Mouse (Mus musculus): ENCODE measurements around the gene Gm11639. TPM values are rescaled to one million over a fixed set of nuclear protein-coding genes. Genes with fewer than 3 reads are reported as not detected.

Gene Gm11639
- polyA plus RNA-seq, 1 experiment: 0.01 TPM

- Histone ChIP-seq H3K4me3 (ENCODE audit: control insufficient read depth, insufficient read depth, low read length) (no peak overlapping the region), H3K27ac (ENCODE audit: control insufficient read depth, insufficient read depth, low read length) (no peak overlapping the region), H3K27me3 (ENCODE audit: control insufficient read depth, insufficient read depth, low read length) (no peaks in the 10 kb centered on the region), H3K36me3 (ENCODE audit: control insufficient read depth, insufficient read depth, low read length) (no peaks in the 10 kb centered on the region), H3K4me1 (replicated peaks; ENCODE audit: control insufficient read depth, insufficient read depth, low read length) (no peaks in the 10 kb centered on the region)
- 45% methylated on average over 6 of the region's 6 CpGs for WGBS
- TF ChIP-seq POLR2A (IDR thresholded peaks at IDR 0.05; ENCODE audit: control insufficient read depth, extremely low read depth, insufficient read depth, low read length, poor library complexity): no peak
- no peak for TF ChIP-seq CTCF (IDR thresholded peaks at IDR 0.05; ENCODE audit: borderline replicate concordance, control insufficient read depth, extremely low read depth, insufficient read depth, low read length, poor library complexity)
- no peak for DNase-seq
Measured at GRCm38 (mm10) chr11:104765762-104766161, 80.3 kb downstream of the Gm11639 start.

DNA sequence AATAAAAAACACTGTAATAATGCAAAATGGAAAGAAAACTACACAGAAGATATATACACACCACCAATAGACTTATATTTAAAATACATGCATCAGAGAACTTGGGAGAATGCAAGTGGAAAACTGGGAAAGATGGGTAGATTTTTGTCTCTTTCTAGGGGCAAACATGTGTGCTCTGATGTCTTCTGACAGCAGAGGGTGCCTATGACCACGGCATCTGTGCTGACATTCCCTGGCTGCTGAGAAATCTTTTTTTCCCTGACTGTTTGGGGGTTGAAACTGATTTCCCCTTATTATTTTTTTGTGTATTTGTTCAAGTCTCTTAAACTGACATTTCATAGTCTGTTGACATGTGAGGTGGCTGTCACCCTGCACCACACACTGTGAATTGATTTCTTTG lies 81.6 kb downstream of the Gm11639 start:
- 76% methylated on average over 1 of the region's 1 CpGs for WGBS
- no peaks in the 10 kb centered on the region for H3K27me3 ChIP-seq (ENCODE audit: control insufficient read depth, insufficient read depth, low read length)
- no peak overlapping the region for H3K27ac ChIP-seq (ENCODE audit: control insufficient read depth, insufficient read depth, low read length)
- no peak for DNase-seq
- TF ChIP-seq CTCF (IDR thresholded peaks at IDR 0.05; ENCODE audit: borderline replicate concordance, control insufficient read depth, extremely low read depth, insufficient read depth, low read length, poor library complexity): no peak
- H3K4me1 ChIP-seq (replicated peaks; ENCODE audit: control insufficient read depth, insufficient read depth, low read length): no peaks in the 10 kb centered on the region
- H3K36me3 ChIP-seq (ENCODE audit: control insufficient read depth, insufficient read depth, low read length): no peaks in the 10 kb centered on the region
- H3K4me3 ChIP-seq (ENCODE audit: control insufficient read depth, insufficient read depth, low read length): no peak overlapping the region

GRCm38 (mm10) chr11:104768072-104768471 lies 82.6 kb downstream of the Gm11639 start:
- no peak overlapping the region for H3K27ac ChIP-seq (ENCODE audit: control insufficient read depth, insufficient read depth, low read length)
- H3K27me3 ChIP-seq (ENCODE audit: control insufficient read depth, insufficient read depth, low read length): no peaks in the 10 kb centered on the region
- peak; percentile 37 for DNase-seq
- no peaks in the 10 kb centered on the region for H3K36me3 ChIP-seq (ENCODE audit: control insufficient read depth, insufficient read depth, low read length)
- no peak overlapping the region for H3K4me3 ChIP-seq (ENCODE audit: control insufficient read depth, insufficient read depth, low read length)
- TF ChIP-seq CTCF (IDR thresholded peaks at IDR 0.05; ENCODE audit: borderline replicate concordance, control insufficient read depth, extremely low read depth, insufficient read depth, low read length, poor library complexity) (no peak), POLR2A (IDR thresholded peaks at IDR 0.05; ENCODE audit: control insufficient read depth, extremely low read depth, insufficient read depth, low read length, poor library complexity) (no peak)
- H3K4me1 ChIP-seq (replicated peaks; ENCODE audit: control insufficient read depth, insufficient read depth, low read length): no peaks in the 10 kb centered on the region
- whole genome bisulfite sequencing: 16% methylated on average over 5 of the region's 5 CpGs

DNA sequence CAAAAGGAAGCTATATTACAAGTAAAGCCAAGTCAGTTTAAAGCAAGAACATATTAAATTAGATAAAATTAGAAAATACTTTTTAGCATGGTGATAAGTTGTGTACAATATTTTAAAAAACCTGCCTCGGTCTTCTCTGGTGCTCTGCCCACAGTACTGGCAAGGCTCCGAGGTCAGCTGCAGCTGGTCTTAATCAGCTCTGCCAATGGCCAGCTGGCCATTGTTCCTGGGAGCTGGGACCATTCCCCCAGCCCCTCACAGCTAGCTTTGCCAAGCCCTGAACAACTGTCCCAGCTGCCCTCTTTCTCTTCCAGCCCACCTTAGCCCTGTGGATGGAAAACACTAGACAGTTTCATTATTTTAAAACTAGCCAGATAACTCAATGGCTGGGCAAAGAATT lies 93.3 kb downstream of the Gm11639 start:
- WGBS: 96% methylated on average over 2 of the region's 2 CpGs
- Histone ChIP-seq H3K4me1 (replicated peaks; ENCODE audit: control insufficient read depth, insufficient read depth, low read length) (no peaks in the 10 kb centered on the region), H3K4me3 (ENCODE audit: control insufficient read depth, insufficient read depth, low read length) (no peak overlapping the region), H3K27me3 (ENCODE audit: control insufficient read depth, insufficient read depth, low read length) (no peaks in the 10 kb centered on the region), H3K27ac (ENCODE audit: control insufficient read depth, insufficient read depth, low read length) (no peak overlapping the region), H3K36me3 (ENCODE audit: control insufficient read depth, insufficient read depth, low read length) (no peaks in the 10 kb centered on the region)
- no peak for DNase-seq
- TF ChIP-seq POLR2A (IDR thresholded peaks at IDR 0.05; ENCODE audit: control insufficient read depth, extremely low read depth, insufficient read depth, low read length, poor library complexity) (no peak), CTCF (IDR thresholded peaks at IDR 0.05; ENCODE audit: borderline replicate concordance, control insufficient read depth, extremely low read depth, insufficient read depth, low read length, poor library complexity) (no peak)

DNA sequence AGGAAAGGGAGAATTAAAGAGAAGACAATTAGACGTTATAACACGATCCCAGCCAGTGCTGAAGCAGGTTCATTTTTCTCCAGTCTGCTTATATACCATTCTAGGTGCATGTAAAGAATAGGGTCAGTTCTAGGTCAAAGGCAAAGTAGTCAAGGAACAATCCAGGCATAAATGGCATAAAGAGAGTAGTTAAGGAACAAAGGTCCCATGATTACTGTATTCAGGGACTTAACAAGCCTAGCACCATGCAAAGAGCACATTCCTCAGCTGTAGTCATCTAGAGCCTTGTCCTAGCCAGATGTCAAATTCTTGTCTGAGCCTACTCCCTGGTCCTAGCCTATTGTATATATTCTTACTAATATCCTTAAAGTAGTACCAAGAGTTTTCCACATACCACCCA lies 259.2 kb downstream of the Gm11639 start:
- no peak overlapping the region for H3K27ac ChIP-seq (ENCODE audit: control insufficient read depth, insufficient read depth, low read length)
- TF ChIP-seq POLR2A (IDR thresholded peaks at IDR 0.05; ENCODE audit: control insufficient read depth, extremely low read depth, insufficient read depth, low read length, poor library complexity) (no peak), CTCF (IDR thresholded peaks at IDR 0.05; ENCODE audit: borderline replicate concordance, control insufficient read depth, extremely low read depth, insufficient read depth, low read length, poor library complexity) (no peak)
- H3K4me3 ChIP-seq (ENCODE audit: control insufficient read depth, insufficient read depth, low read length): no peak overlapping the region
- H3K36me3 ChIP-seq (ENCODE audit: control insufficient read depth, insufficient read depth, low read length): no peaks in the 10 kb centered on the region
- DNase-seq: no peak
- 90% methylated on average over 2 of the region's 2 CpGs for WGBS
- H3K27me3 ChIP-seq (ENCODE audit: control insufficient read depth, insufficient read depth, low read length): no peaks in the 10 kb centered on the region
- H3K4me1 ChIP-seq (replicated peaks; ENCODE audit: control insufficient read depth, insufficient read depth, low read length): no peaks in the 10 kb centered on the region

GRCm38 (mm10) chr11:104952349-104952748 lies 266.8 kb downstream of the Gm11639 start:
- TF ChIP-seq POLR2A (IDR thresholded peaks at IDR 0.05; ENCODE audit: control insufficient read depth, extremely low read depth, insufficient read depth, low read length, poor library complexity): no peak
- TF ChIP-seq CTCF (IDR thresholded peaks at IDR 0.05; ENCODE audit: borderline replicate concordance, control insufficient read depth, extremely low read depth, insufficient read depth, low read length, poor library complexity): no peak
- Histone ChIP-seq H3K36me3 (ENCODE audit: control insufficient read depth, insufficient read depth, low read length) (no peaks in the 10 kb centered on the region), H3K4me3 (ENCODE audit: control insufficient read depth, insufficient read depth, low read length) (no peak overlapping the region), H3K27me3 (ENCODE audit: control insufficient read depth, insufficient read depth, low read length) (no peaks in the 10 kb centered on the region), H3K27ac (ENCODE audit: control insufficient read depth, insufficient read depth, low read length) (no peak overlapping the region), H3K4me1 (replicated peaks; ENCODE audit: control insufficient read depth, insufficient read depth, low read length) (no peaks in the 10 kb centered on the region)
- no peak for DNase-seq
- 65% methylated on average over 4 of the region's 4 CpGs for WGBS

GRCm38 (mm10) chr11:104967862-104968261 lies 282.4 kb downstream of the Gm11639 start:
- no peaks in the 10 kb centered on the region for H3K4me1 ChIP-seq (replicated peaks; ENCODE audit: control insufficient read depth, insufficient read depth, low read length)
- no peak for TF ChIP-seq POLR2A (IDR thresholded peaks at IDR 0.05; ENCODE audit: control insufficient read depth, extremely low read depth, insufficient read depth, low read length, poor library complexity)
- no peak overlapping the region for H3K4me3 ChIP-seq (ENCODE audit: control insufficient read depth, insufficient read depth, low read length)
- H3K27me3 ChIP-seq (ENCODE audit: control insufficient read depth, insufficient read depth, low read length): no peaks in the 10 kb centered on the region
- no peak for DNase-seq
- H3K27ac ChIP-seq (ENCODE audit: control insufficient read depth, insufficient read depth, low read length): no peak overlapping the region
- WGBS: 98% methylated on average over 1 of the region's 1 CpGs
- H3K36me3 ChIP-seq (ENCODE audit: control insufficient read depth, insufficient read depth, low read length): no peaks in the 10 kb centered on the region

Measured in thymus, adult 2 months (tissue).